In genomic region chr1:74389831-74390286, GRCm38 (mm10) we compare ENCODE assay signal across 8 mouse cellular contexts. TPM values are rescaled to one million over a fixed set of nuclear protein-coding genes. Genes with fewer than 3 reads are reported as not detected.
DNase-seq lines count a peak whose midpoint lies in the region; ATAC-seq and TF ChIP-seq lines count a peak whose summit lies in the region.

No protein-coding gene starts in this region.

- TF ChIP-seq CTCF in gastrocnemius, adult 2 months (IDR thresholded peaks at IDR 0.05) = no peak

- H3K27me3 ChIP-seq in limb, embryonic 13.5 days = no peaks in the 10 kb centered on the region
- H3K27me3 ChIP-seq in midbrain, embryonic 16.5 days (ENCODE audit: control insufficient read depth, insufficient read depth, low read depth, low read length) = peaks cover 10% of the 10 kb centered on the region

- H3K9ac ChIP-seq in limb, embryonic 13.5 days = peak overlapping the region; percentile 55
- H3K9ac ChIP-seq in midbrain, embryonic 16.5 days (ENCODE audit: low read depth, low read length) = no peak overlapping the region

- peak; percentile 58 for DNase-seq in gastrocnemius, adult 2 months
- no peak for DNase-seq in gastrocnemius, postnatal 36 days
- peak; percentile 57 for DNase-seq in embryo, embryonic 10.5 days (ENCODE audit: low spot score)
- peak; percentile 58 to 68 for DNase-seq in heart, postnatal 10 days
- DNase-seq in thymus, postnatal 36 days = peak; percentile 60 to 76
- DNase-seq in right cerebral cortex, postnatal 4 days = no peak

- peak overlapping the region; percentile 97 for H3K4me2 ChIP-seq in limb, embryonic 13.5 days (replicated peaks)
- peak overlapping the region; percentile 40 for H3K4me2 ChIP-seq in midbrain, embryonic 16.5 days (ENCODE audit: low read length)

- H3K36me3 ChIP-seq in limb, embryonic 13.5 days = peaks cover 19% of the 10 kb centered on the region
- no peaks in the 10 kb centered on the region for H3K36me3 ChIP-seq in midbrain, embryonic 16.5 days (ENCODE audit: control insufficient read depth, insufficient read depth, low read length)

- intact Hi-C loops in gastrocnemius, adult 2 months (cut with DNase I) = loop anchor here (5.0 to 10.0 kb wide), 2 partner anchors 183 to 925 kb away; partner anchors contain the start of gene Dnpep
- intact Hi-C loops in gastrocnemius, postnatal 36 days (cut with DNase I) = no loop called here
- intact Hi-C loops in heart, postnatal 10 days (cut with DNase I) = no loop called here

- peaks cover 60% of the 10 kb centered on the region for H3K4me1 ChIP-seq in limb, embryonic 13.5 days
- peaks cover 13% of the 10 kb centered on the region for H3K4me1 ChIP-seq in midbrain, embryonic 16.5 days (ENCODE audit: control insufficient read depth, insufficient read depth, low read length)

- H3K4me3 ChIP-seq in gastrocnemius, adult 2 months = peak overlapping the region; percentile 99
- peak overlapping the region; percentile 92 for H3K4me3 ChIP-seq in limb, embryonic 13.5 days
- H3K4me3 ChIP-seq in midbrain, embryonic 16.5 days (ENCODE audit: low read depth, low read length) = peak overlapping the region; percentile 11

- no peak for ATAC-seq in limb, embryonic 13.5 days (ENCODE audit: low FRiP score, low read depth)
- ATAC-seq in midbrain, embryonic 16.5 days = no peak

- H3K9me3 ChIP-seq in limb, embryonic 13.5 days = no peaks in the 10 kb centered on the region
- H3K9me3 ChIP-seq in midbrain, embryonic 16.5 days (replicated peaks; ENCODE audit: control insufficient read depth, low read length, poor library complexity, severe bottlenecking) = no peaks in the 10 kb centered on the region

- peak overlapping the region; percentile 98 for H3K27ac ChIP-seq in gastrocnemius, adult 2 months
- H3K27ac ChIP-seq in limb, embryonic 13.5 days = peak overlapping the region; percentile 98
- H3K27ac ChIP-seq in midbrain, embryonic 16.5 days (ENCODE audit: low read length) = no peak overlapping the region

- WGBS in limb, embryonic 13.5 days = 3% methylated on average over 29 of the region's 29 CpGs
- WGBS in midbrain, embryonic 16.5 days = 5% methylated on average over 29 of the region's 29 CpGs

RNA-seq across cellular contexts. Expression of gene Ctdsp1, which starts 1.4 kb away (rescaled TPM):
- total RNA-seq in gastrocnemius, adult 2 months (2021) = 100 to 1,000 TPM in 1 of 2 experiments, 10 to 100 TPM in 1; 92.2 to 111 TPM
- 10 to 100 TPM; 82.2 to 97.4 TPM for total RNA-seq in gastrocnemius, postnatal 36 days (2021)
- total RNA-seq in heart, postnatal 10 days (2021) = 100 to 1,000 TPM; 117 to 122 TPM
- polyA plus RNA-seq in limb, embryonic 13.5 days (2015; fragmentation: Nextera tagmentation; extraction: Ambion mirVana) = 87.5 and 90.9 TPM in 2 replicates
- polyA plus RNA-seq in midbrain, embryonic 16.5 days (2015; fragmentation: Nextera tagmentation; extraction: Ambion mirVana) = 12.5 and 13.7 TPM in 2 replicates

RNA-seq across cellular contexts. Expression of gene Slc11a1, which starts 14.9 kb away (rescaled TPM):
- 1 to 10 TPM; 3.8 to 5.6 TPM for total RNA-seq in gastrocnemius, adult 2 months (2021)
- total RNA-seq in gastrocnemius, postnatal 36 days (2021) = 1 to 10 TPM; 3.0 to 3.9 TPM
- 1 to 10 TPM; 1.2 to 3.7 TPM for total RNA-seq in heart, postnatal 10 days (2021)
- 2.4 and 2.9 TPM in 2 replicates for polyA plus RNA-seq in limb, embryonic 13.5 days (2015; fragmentation: Nextera tagmentation; extraction: Ambion mirVana)
- 1.2 and 2.4 TPM in 2 replicates for polyA plus RNA-seq in midbrain, embryonic 16.5 days (2015; fragmentation: Nextera tagmentation; extraction: Ambion mirVana)

RNA-seq across cellular contexts. Expression of gene Vil1, which starts 19.3 kb away (rescaled TPM):
- total RNA-seq in gastrocnemius, adult 2 months (2021) = not detected
- total RNA-seq in gastrocnemius, postnatal 36 days (2021) = not detected
- 1 to 10 TPM; 1.1 to 1.2 TPM for total RNA-seq in heart, postnatal 10 days (2021)
- polyA plus RNA-seq in limb, embryonic 13.5 days (2015; fragmentation: Nextera tagmentation; extraction: Ambion mirVana) = 0.17 and 0.20 TPM in 2 replicates
- 0.24 and 0.35 TPM in 2 replicates for polyA plus RNA-seq in midbrain, embryonic 16.5 days (2015; fragmentation: Nextera tagmentation; extraction: Ambion mirVana)

RNA-seq across cellular contexts. Expression of gene Catip, which starts 28.0 kb away (rescaled TPM):
- total RNA-seq in gastrocnemius, adult 2 months (2021) = under 1 TPM in 1 of 2 experiments, not detected in 1; 0.13 TPM
- under 1 TPM in 1 of 2 experiments, not detected in 1; 0.12 TPM for total RNA-seq in gastrocnemius, postnatal 36 days (2021)
- under 1 TPM; 0.29 to 0.45 TPM for total RNA-seq in heart, postnatal 10 days (2021)
- 1.2 and 1.5 TPM in 2 replicates for polyA plus RNA-seq in limb, embryonic 13.5 days (2015; fragmentation: Nextera tagmentation; extraction: Ambion mirVana)
- polyA plus RNA-seq in midbrain, embryonic 16.5 days (2015; fragmentation: Nextera tagmentation; extraction: Ambion mirVana) = 2.0 and 2.5 TPM in 2 replicates

Comparison
In these comparisons a context has a peak if more than half of its experiments do, and no peak if none do; other contexts are left out.
1. DNase-seq: peak in gastrocnemius, adult 2 months (single experiment), embryo, embryonic 10.5 days (single experiment), heart, postnatal 10 days (2 of 2) and thymus, postnatal 36 days (2 of 2); none in gastrocnemius, postnatal 36 days (0 of 2) and right cerebral cortex, postnatal 4 days (single experiment).
2. H3K4me3 ChIP-seq: peak in every context shown above with its lines; median percentile 99 in gastrocnemius, adult 2 months; 92 in limb, embryonic 13.5 days; 11 in midbrain, embryonic 16.5 days.